Mouse (Mus musculus) telencephalon, adult 2 months (tissue): Measurements from ENCODE around the gene Sall1.

ENCODE experiments used
- DNase-seq: peaks from one replicate; pipeline ENCODE4 v3.0.0-alpha.2; 2011; ENCODE audit warnings: low read depth, low spot score

Sall1 gene

GRCm38 (mm10) chr8:89043940-89044339 is at the start of gene Sall1:
Gene Sall1 (minus strand): TSS chr8:89044162.
- no peak for DNase-seq

GRCm38 (mm10) chr8:89089916-89090315 is 46.0 kb upstream of the Sall1 start:
- DNase-seq = no peak

GRCm38 (mm10) chr8:89079147-89079546 is 35.2 kb upstream of the Sall1 start:
- no peak for DNase-seq

- DNase-seq = no peak
These were observed 29.0 kb upstream of the Sall1 start for GRCm38 (mm10) chr8:89072968-89073382.

- no peak for DNase-seq
These were observed 23.5 kb upstream of the Sall1 start for GRCm38 (mm10) chr8:89067499-89067898.

- DNase-seq = no peak
These were observed 20.1 kb upstream of the Sall1 start for GRCm38 (mm10) chr8:89064042-89064441.

GRCm38 (mm10) chr8:89063366-89064040 is 19.5 kb upstream of the Sall1 start:
- no peak for DNase-seq

GRCm38 (mm10) chr8:89060717-89061116 is 16.8 kb upstream of the Sall1 start:
- no peak for DNase-seq

GRCm38 (mm10) chr8:89059507-89059906 is 15.5 kb upstream of the Sall1 start:
- DNase-seq = no peak

GRCm38 (mm10) chr8:89052880-89053279 is 8.9 kb upstream of the Sall1 start:
- DNase-seq = no peak

GRCm38 (mm10) chr8:89046639-89047348 is 2.8 kb upstream of the Sall1 start:
- no peak for DNase-seq

GRCm38 (mm10) chr8:89046226-89046625 is 2.3 kb upstream of the Sall1 start:
- no peak for DNase-seq

- DNase-seq = no peak
These were observed 1.8 kb upstream of the Sall1 start for GRCm38 (mm10) chr8:89045726-89046125.

- no peak for DNase-seq
These were observed 1.2 kb upstream of the Sall1 start for GRCm38 (mm10) chr8:89045218-89045601.

GRCm38 (mm10) chr8:89044511-89045217 is 702 bp upstream of the Sall1 start:
- no peak for DNase-seq

GRCm38 (mm10) chr8:89043371-89043841 is 556 bp downstream of the Sall1 start:
- DNase-seq = peak; percentile 54

- peak; percentile 41 for DNase-seq
These were observed 1.2 kb downstream of the Sall1 start for GRCm38 (mm10) chr8:89042560-89043370.

- DNase-seq = no peak
These were observed 1.9 kb downstream of the Sall1 start for GRCm38 (mm10) chr8:89042118-89042460.

GRCm38 (mm10) chr8:89041421-89042117 is 2.4 kb downstream of the Sall1 start:
- no peak for DNase-seq

GRCm38 (mm10) chr8:89040751-89041420 is 3.1 kb downstream of the Sall1 start:
- DNase-seq = no peak

GRCm38 (mm10) chr8:89039890-89040289 is 4.1 kb downstream of the Sall1 start:
- no peak for DNase-seq
